Mouse (Mus musculus): ENCODE results near the gene Doc2a.

GRCm38 (mm10) chr7:126806956-126807355, 40.3 kb upstream of the Doc2a start:
- TF ChIP-seq EP300 (IDR thresholded peaks at IDR 0.05; ENCODE audit: low read depth in 1 of 2, low read length in 2 of 2), result no peak
- no peak for TF ChIP-seq MAFK (IDR thresholded peaks at IDR 0.05; ENCODE audit: borderline replicate concordance, low read depth, low read length)
- TF ChIP-seq CTCF (IDR thresholded peaks at IDR 0.05 in 2 of 3, conservative IDR thresholded peaks at IDR 0.05 in 1 of 3; ENCODE audit: control insufficient read depth in 1 of 3, insufficient read depth in 1 of 3, low read depth in 2 of 3, low read length in 3 of 3, poor library complexity in 1 of 3, severe bottlenecking in 1 of 3), result no peak
- TF ChIP-seq E2F4 (IDR thresholded peaks at IDR 0.05; ENCODE audit: borderline replicate concordance, low read depth, low read length), result no peak
- TF ChIP-seq MEF2A (IDR thresholded peaks at IDR 0.05; ENCODE audit: extremely low read depth, insufficient replicate concordance, low read depth, low read length, poor library complexity, severe bottlenecking), result no peak
- TF ChIP-seq POLR2A (IDR thresholded peaks at IDR 0.05; ENCODE audit: control insufficient read depth in 1 of 2, insufficient read depth in 1 of 2, low read depth in 1 of 2, low read length in 2 of 2, poor library complexity in 1 of 2), result no peak
- no peak for TF ChIP-seq GATA1 (IDR thresholded peaks at IDR 0.05; ENCODE audit: low read depth, low read length)
- TF ChIP-seq NRF1 (IDR thresholded peaks at IDR 0.05; ENCODE audit: insufficient read depth, low read depth, low read length, poor library complexity, severe bottlenecking), result no peak
- no peak for TF ChIP-seq ZC3H11A (IDR thresholded peaks at IDR 0.05; ENCODE audit: low read depth, low read length)
- TF ChIP-seq HCFC1 (IDR thresholded peaks at IDR 0.05; ENCODE audit: low read depth, low read length), result no peak
- TF ChIP-seq TCF12 (IDR thresholded peaks at IDR 0.05; ENCODE audit: low read depth, low read length), result no peak
- TF ChIP-seq USF1 (IDR thresholded peaks at IDR 0.05; ENCODE audit: low read depth, low read length), result no peak

All from MEL (cell line).